Mouse (Mus musculus) CD8-positive naive resting alpha-beta T cell, adult 2 months (primary cell): ENCODE measurements at regions not wholly inside any gene's neighbourhood (a gene's known extent, or its start where the extent isn't known, plus 50 kb on each side); places are given as distances from the start of the nearest gene placed in this dataset.

ENCODE experiments used
- DNase-seq, 2 experiments: peaks; one replicate each; pipeline ENCODE4 v3.0.0; 2022; ENCODE audit warnings: low read depth in 2 of 2, low spot score in 2 of 2

- no peak for DNase-seq
Measured at GRCm38 (mm10) chr13:110895349-110895748, 359.5 kb upstream of the Actbl2 start.

GRCm38 (mm10) chr13:110895900-110896299, 358.9 kb upstream of the Actbl2 start:
- DNase-seq = no peak

- no peak for DNase-seq
Measured at GRCm38 (mm10) chr13:110897621-110898020, 357.2 kb upstream of the Actbl2 start.

GRCm38 (mm10) chr13:110902994-110903644, 351.7 kb upstream of the Actbl2 start:
- no peak for DNase-seq

- DNase-seq = no peak
Measured at GRCm38 (mm10) chr13:110907319-110907955, 347.4 kb upstream of the Actbl2 start.

GRCm38 (mm10) chr13:110911866-110912265, 342.9 kb upstream of the Actbl2 start:
- DNase-seq = no peak

GRCm38 (mm10) chr13:110913177-110913576, 341.6 kb upstream of the Actbl2 start:
- no peak for DNase-seq

- DNase-seq = no peak
Measured at GRCm38 (mm10) chr13:110913687-110914086, 341.1 kb upstream of the Actbl2 start.

GRCm38 (mm10) chr13:110915161-110915560, 339.7 kb upstream of the Actbl2 start:
- DNase-seq = no peak

GRCm38 (mm10) chr13:110923936-110924335, 330.9 kb upstream of the Actbl2 start:
- no peak for DNase-seq

GRCm38 (mm10) chr13:110924897-110925296, 329.9 kb upstream of the Actbl2 start:
- no peak for DNase-seq

- DNase-seq = no peak
Measured at GRCm38 (mm10) chr13:110928143-110928542, 326.7 kb upstream of the Actbl2 start.

GRCm38 (mm10) chr13:110928894-110929293, 325.9 kb upstream of the Actbl2 start:
- DNase-seq = no peak

GRCm38 (mm10) chr13:110929579-110929978, 325.2 kb upstream of the Actbl2 start:
- DNase-seq = no peak

GRCm38 (mm10) chr13:110941587-110941986, 313.2 kb upstream of the Actbl2 start:
- DNase-seq = no peak

GRCm38 (mm10) chr13:110942986-110943644, 311.7 kb upstream of the Actbl2 start:
- no peak for DNase-seq

GRCm38 (mm10) chr13:110944061-110944460, 310.8 kb upstream of the Actbl2 start:
- DNase-seq = no peak

GRCm38 (mm10) chr13:110944683-110945082, 310.1 kb upstream of the Actbl2 start:
- no peak for DNase-seq

GRCm38 (mm10) chr13:110960212-110960611, 294.6 kb upstream of the Actbl2 start:
- no peak for DNase-seq

- DNase-seq = no peak
Measured at GRCm38 (mm10) chr13:110967109-110967508, 287.7 kb upstream of the Actbl2 start.

- DNase-seq = no peak
Measured at GRCm38 (mm10) chr13:110967626-110968506, 286.9 kb upstream of the Actbl2 start.
